Mouse (Mus musculus) MEL (cell line): ENCODE measurements at regions not wholly inside any gene's neighbourhood (a gene's known extent, or its start where the extent isn't known, plus 50 kb on each side); places are given as distances from the start of the nearest gene placed in this dataset.

Source experiments
- CTCF ChIP-seq, 3 experiments: IDR thresholded peaks in 2 of 3; conservative IDR thresholded peaks in 1 of 3; 2 replicates each; pipeline ENCODE4 v1.5.1; 2011 to 2012; ENCODE audit warnings: low read length in 3 of 3, low read depth in 2 of 3, mild to moderate bottlenecking in 2 of 3, improper control_type of control experiment in 1 of 3, inconsistent platforms in 1 of 3, mixed read lengths in 1 of 3, moderate library complexity in 1 of 3; ENCODE audit not compliant: control insufficient read depth in 1 of 3, insufficient read depth in 1 of 3, poor library complexity in 1 of 3, severe bottlenecking in 1 of 3
- JUND ChIP-seq: IDR thresholded peaks from 2 replicates; pipeline ENCODE4 v1.6.1; 2011; ENCODE audit warnings: low read depth, mild to moderate bottlenecking, improper control_type of control experiment, low read length
- POLR2A ChIP-seq, 2 experiments: IDR thresholded peaks; 2 replicates each; pipeline ENCODE4 v1.6.1; 2011 to 2012; ENCODE audit warnings: low read length in 2 of 2, mild to moderate bottlenecking in 2 of 2, control low read depth in 1 of 2, improper control_type of control experiment in 1 of 2, low read depth in 1 of 2, moderate library complexity in 1 of 2; ENCODE audit not compliant: control insufficient read depth in 1 of 2, insufficient read depth in 1 of 2, poor library complexity in 1 of 2

DNA sequence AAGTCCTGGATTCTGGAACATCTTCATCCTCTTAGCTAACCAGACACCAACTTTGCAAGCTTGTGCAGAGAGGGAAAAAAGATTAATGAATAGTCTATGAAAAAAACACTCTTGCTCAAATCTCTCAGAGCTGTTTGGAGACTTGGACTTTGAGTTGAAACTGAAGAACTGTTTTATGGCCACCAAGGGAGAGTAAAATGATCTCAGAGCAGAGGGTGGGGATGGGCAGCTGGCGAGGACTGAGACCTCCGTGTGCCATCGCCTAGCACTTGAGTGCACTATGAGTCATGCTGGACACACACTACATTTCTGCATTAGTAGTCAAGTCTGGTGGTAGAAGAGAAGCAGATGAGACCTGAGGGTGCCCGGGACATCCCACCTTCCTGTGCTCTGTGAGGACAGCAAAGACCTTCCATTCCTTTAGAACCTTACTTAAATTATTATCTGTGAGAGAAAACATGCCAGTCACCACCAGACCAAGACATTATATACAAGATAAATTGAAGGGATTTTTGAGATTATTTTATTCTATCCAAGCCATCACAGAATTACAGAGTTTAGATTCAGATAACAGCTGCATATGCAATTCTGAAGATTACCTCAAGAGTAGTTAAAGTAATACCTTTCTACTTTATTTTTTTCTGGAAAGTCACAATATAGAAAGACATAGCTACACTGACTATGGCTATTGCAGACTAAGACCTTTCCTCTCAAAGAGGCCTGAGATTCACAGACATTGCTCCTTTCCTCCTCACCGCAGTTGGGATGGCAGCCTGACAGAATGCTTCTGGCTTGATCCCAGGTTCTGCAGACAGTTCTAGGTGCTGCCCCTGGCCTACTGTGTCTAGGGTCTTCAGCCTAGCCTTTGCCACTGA lies 125.0 kb upstream of the Speer4f2 start:
- no peak for TF ChIP-seq CTCF (IDR thresholded peaks at IDR 0.05 in 2 of 3, conservative IDR thresholded peaks at IDR 0.05 in 1 of 3; ENCODE audit: control insufficient read depth in 1 of 3, insufficient read depth in 1 of 3, low read depth in 2 of 3, low read length in 3 of 3, poor library complexity in 1 of 3, severe bottlenecking in 1 of 3)
- no peak for TF ChIP-seq JUND
- no peak for TF ChIP-seq POLR2A (IDR thresholded peaks at IDR 0.05; ENCODE audit: control insufficient read depth in 1 of 2, insufficient read depth in 1 of 2, low read depth in 1 of 2, low read length in 2 of 2, poor library complexity in 1 of 2)
